Mouse (Mus musculus) liver, embryonic 14.5 days (tissue): ENCODE results near the gene Lrrc46. TPM values are rescaled to one million over a fixed set of nuclear protein-coding genes. Genes with fewer than 3 reads are reported as not detected.

Experiments
- ATAC-seq: fragments of 200-750 bp; cut with Nextera tagmentation; 2 replicates; pipeline ENCODE4 v1.8.0; 2017; ENCODE audit warnings: moderate number of reproducible peaks, mild to moderate bottlenecking, moderate library complexity; ENCODE audit not compliant: insufficient read depth
- DNase-seq, 3 experiments: peaks; one replicate each; pipeline ENCODE4 v3.0.0-alpha.2; 2012 to 2013; ENCODE audit warnings: low read depth in 3 of 3, low spot score in 3 of 3
- H3K27ac ChIP-seq: fragments of 300-500 bp; sonication (generic); 2 replicates; pipeline ENCODE4 v1.5.1; 2014; ENCODE audit warnings: moderate library complexity, mild to moderate bottlenecking, control low read depth, inconsistent platforms
- H3K27me3 ChIP-seq: fragments of 300-500 bp; sonication (generic); 2 replicates; pipeline ENCODE4 v1.6.1; 2014; ENCODE audit warnings: mild to moderate bottlenecking, low read length, moderate library complexity; ENCODE audit not compliant: control insufficient read depth, insufficient read depth
- H3K36me3 ChIP-seq: fragments of 300-500 bp; sonication (generic); replicated peaks from 2 replicates; pipeline ENCODE4 v1.6.1; 2014; ENCODE audit warnings: low read depth; ENCODE audit not compliant: control insufficient read depth, insufficient read depth
- H3K4me1 ChIP-seq, 2 experiments: fragments of 200-500 bp in 1 of 2; fragments of 300-500 bp in 1 of 2; sonication (generic) in 1 of 2; replicated peaks; 2 replicates each; pipeline ENCODE4 v1.6.1; 2012 to 2014; ENCODE audit warnings: antibody characterized with exemption in 1 of 2, inconsistent platforms in 1 of 2, low read length in 1 of 2; ENCODE audit not compliant: control insufficient read depth in 2 of 2, insufficient read depth in 2 of 2
- H3K4me2 ChIP-seq: fragments of 300-500 bp; sonication (generic); 2 replicates; pipeline ENCODE4 v1.6.1; 2014; ENCODE audit warnings: low read depth, mild to moderate bottlenecking, control low read depth, moderate library complexity
- H3K4me3 ChIP-seq, 2 experiments: fragments of 200-500 bp in 1 of 2; fragments of 300-500 bp in 1 of 2; sonication (generic) in 1 of 2; 2 replicates each; pipeline ENCODE4 v1.5.1; 2012 to 2014; ENCODE audit warnings: low read depth in 2 of 2, low read length in 2 of 2, mild to moderate bottlenecking in 2 of 2, control low read depth in 1 of 2, inconsistent platforms in 1 of 2, moderate library complexity in 1 of 2; ENCODE audit not compliant: insufficient read depth in 1 of 2
- H3K9ac ChIP-seq: fragments of 300-500 bp; sonication (generic); replicated peaks from 2 replicates; pipeline ENCODE4 v1.6.1; 2014; ENCODE audit warnings: mild to moderate bottlenecking, control low read depth, moderate library complexity
- H3K9me3 ChIP-seq: fragments of 300-500 bp; sonication (generic); 2 replicates; pipeline ENCODE4 v1.6.1; 2016; ENCODE audit warnings: low read length, mixed read lengths; ENCODE audit not compliant: control insufficient read depth
- CTCF ChIP-seq: IDR thresholded peaks from 2 replicates; pipeline ENCODE4 v1.5.1; 2016; ENCODE audit warnings: antibody characterized with exemption, low read depth, control low read depth
- EP300 ChIP-seq: IDR thresholded peaks from 2 replicates; pipeline ENCODE4 v1.6.1; 2016; ENCODE audit warnings: antibody characterized with exemption, low read depth
- WGBS: fragments of 180-500 bp; shearing (Covaris S2); extraction: QIAGEN DNeasy Blood & Tissue Kit; methylation state at CpG from one replicate; pipeline ENCODE4 v1.1.7; 2014; ENCODE audit not compliant: insufficient replicate concordance; 5-methylcytosine and 5-hydroxymethylcytosine counted together
- polyA plus RNA-seq, 2 experiments: library from polyadenylated mRNA; depleted of rRNA in 1 of 2; stranded (reverse) in 1 of 2; unstranded in 1 of 2; fragments of >200 nt; fragmentation: Nextera tagmentation in 1 of 2; extraction: Ambion mirVana in 1 of 2; gene quantifications; 2 replicates each; pipeline versions ENCODE4 v1.2.1 to v1.2.3; 2012 to 2014

Gene Lrrc46
- 0.20 and 0.29 TPM in 2 replicates for polyA plus RNA-seq (2012; rRNA removed)
- 0.28 and 0.38 TPM in 2 replicates for polyA plus RNA-seq (2014; fragmentation: Nextera tagmentation; extraction: Ambion mirVana)

- peak within 1 kb of the TSS; percentile 78 for H3K9ac ChIP-seq
- no peaks in the 10 kb centered on the region for H3K27me3 ChIP-seq
- ATAC-seq = peak; percentile 88
- H3K4me3 ChIP-seq = peak within 1 kb of the TSS; percentile 87 to 94
- peak within 1 kb of the TSS; percentile 21 for H3K27ac ChIP-seq
- peaks cover 9 to 12% of the 10 kb centered on the region in 2 experiments for H3K4me1 ChIP-seq
- TF ChIP-seq CTCF = peak; percentile 16; the same call in 1 of the 2 replicates
- TF ChIP-seq EP300 = no peak
- WGBS = under 1% methylated on average over 48 of the region's 48 CpGs
- peak; percentile 87 to 91 (median 87) for DNase-seq
- no peaks in the 10 kb centered on the region for H3K9me3 ChIP-seq
- H3K36me3 ChIP-seq = no peaks in the 10 kb centered on the region
- peak within 1 kb of the TSS; percentile 89 for H3K4me2 ChIP-seq
Measured at GRCm38 (mm10) chr11:97041022-97041899, at the start of gene Lrrc46, which contains the start of gene Mrpl10. TSS of gene Lrrc46 (minus strand) at chr11:97041407. TSS of gene Mrpl10 (plus strand) at chr11:97041560.

- no peak overlapping the region for H3K4me3 ChIP-seq
- no peak overlapping the region for H3K9ac ChIP-seq
- DNase-seq (no peak), ATAC-seq (no peak)
- H3K27ac ChIP-seq = no peak overlapping the region
- H3K36me3 ChIP-seq = no peaks in the 10 kb centered on the region
- no peak for TF ChIP-seq EP300
- TF ChIP-seq CTCF = no peak
- H3K4me1 ChIP-seq = no peaks in the 10 kb centered on the region
- peaks cover 4% of the 10 kb centered on the region; the same call in 1 of the 2 replicates for H3K27me3 ChIP-seq
- 51% methylated on average over 6 of the region's 6 CpGs for WGBS
- H3K4me2 ChIP-seq = no peak overlapping the region
- no peaks in the 10 kb centered on the region for H3K9me3 ChIP-seq
Measured at GRCm38 (mm10) chr11:97086365-97086764, 45.2 kb upstream of the Lrrc46 start.

GRCm38 (mm10) chr11:97084821-97085505, 43.8 kb upstream of the Lrrc46 start:
- ATAC-seq = no peak
- TF ChIP-seq EP300 (no peak), CTCF (no peak)
- Histone ChIP-seq H3K27ac (no peak overlapping the region), H3K4me1 (no peaks in the 10 kb centered on the region), H3K9me3 (no peaks in the 10 kb centered on the region), H3K9ac (no peak overlapping the region), H3K4me2 (no peak overlapping the region), H3K27me3 (peaks cover 4% of the 10 kb centered on the region; the same call in 1 of the 2 replicates), H3K4me3 (no peak overlapping the region), H3K36me3 (no peaks in the 10 kb centered on the region)
- 68% methylated on average over 15 of the region's 15 CpGs for WGBS
- DNase-seq = no peak

- H3K27ac ChIP-seq = no peak overlapping the region
- ATAC-seq (no peak), DNase-seq (no peak)
- H3K27me3 ChIP-seq = peaks cover 4% of the 10 kb centered on the region; the same call in 1 of the 2 replicates
- H3K4me1 ChIP-seq = no peaks in the 10 kb centered on the region
- no peak overlapping the region for H3K9ac ChIP-seq
- H3K4me3 ChIP-seq = no peak overlapping the region
- TF ChIP-seq EP300 = no peak
- TF ChIP-seq CTCF = no peak
- no peak overlapping the region for H3K4me2 ChIP-seq
- WGBS = 27% methylated on average over 22 of the region's 22 CpGs
- no peaks in the 10 kb centered on the region for H3K36me3 ChIP-seq
- H3K9me3 ChIP-seq = no peaks in the 10 kb centered on the region
Measured at GRCm38 (mm10) chr11:97083401-97084140, 42.4 kb upstream of the Lrrc46 start.
